Mouse (Mus musculus) gastrocnemius, postnatal 14 days (tissue): Measurements from ENCODE around the gene Gli3. TPM values are rescaled to one million over a fixed set of nuclear protein-coding genes. Genes with fewer than 3 reads are reported as not detected.

Experiments used
- DNase-seq: peaks from one replicate; pipeline ENCODE4 v3.0.0; 2021; ENCODE audit warnings: mixed read lengths
- intact Hi-C: fragments of 180-260 bp; cut with DNase I; formaldehyde crosslinking; loops from one replicate; pipeline ENCODE4 v1.15.1; 2025; ENCODE audit warnings: low total_unique reads
- total RNA-seq, 2 experiments: library from RNA; stranded (reverse); gene quantifications; 2 replicates each; pipeline ENCODE4 v1.2.3; 2021

Gene Gli3
- total RNA-seq, 2 experiments from 2014 or later = 2.6 to 4.6 TPM

DNA sequence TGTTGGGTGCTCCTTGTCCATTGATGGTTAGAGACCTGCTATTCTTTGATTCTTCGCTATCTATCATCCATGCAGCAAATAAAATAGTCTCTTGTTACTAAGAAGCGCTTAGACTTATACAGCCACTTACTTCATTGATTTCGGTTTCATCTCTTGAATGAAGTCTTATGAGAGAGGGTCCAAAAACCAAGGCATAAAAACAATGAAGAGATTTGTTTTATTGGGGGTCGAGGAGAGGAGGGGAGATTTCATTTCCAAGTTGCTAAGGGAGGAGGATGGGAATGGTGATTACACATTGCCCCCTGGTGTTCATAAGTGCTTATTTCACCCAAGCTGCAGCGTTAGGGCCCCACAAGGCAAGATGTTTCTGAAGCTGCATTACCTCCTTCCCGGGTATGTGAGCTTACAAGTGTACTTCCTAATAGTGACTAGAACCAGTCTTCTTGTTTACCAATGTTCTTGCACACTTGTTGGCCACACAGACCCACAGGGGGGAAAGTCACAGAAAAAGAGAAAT is 299.9 kb downstream of the Gli3 start:
- DNase-seq = no peak
- intact Hi-C loops = loop anchor here (5.0 kb wide), 1 partner anchor 1116 kb away; no protein-coding TSS in a partner anchor

DNA sequence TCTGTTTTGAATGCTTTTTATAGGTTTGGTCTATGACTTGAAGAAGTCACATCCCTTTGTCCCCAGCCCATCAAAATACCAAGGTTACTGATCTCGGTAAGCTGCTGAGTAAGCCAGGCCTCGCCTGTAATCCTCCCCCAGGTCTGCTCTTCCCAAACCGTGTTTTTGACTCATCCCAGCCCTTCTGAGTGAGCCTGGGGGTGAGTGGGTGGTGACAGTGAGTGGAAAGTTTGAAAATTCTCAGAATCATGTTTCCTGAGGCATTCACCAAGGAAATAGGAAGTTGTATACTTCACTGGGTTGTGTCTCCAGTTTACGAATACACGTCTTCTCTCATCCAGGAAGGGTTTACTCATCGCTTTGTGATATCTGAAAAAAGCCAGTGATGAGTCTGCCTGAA is 314.6 kb downstream of the Gli3 start:
- intact Hi-C loops = no loop called here
- no peak for DNase-seq
